Mouse (Mus musculus): ENCODE data around the gene 1110008L16Rik. TPM values are rescaled to one million over a fixed set of nuclear protein-coding genes. Genes with fewer than 3 reads are reported as not detected.

The 1110008L16Rik gene
- polyA plus RNA-seq, 1 experiment from 2014 or later, result 12.1 TPM

- DNase-seq (ENCODE audit: low spot score) (no peak), ATAC-seq (no peak)
- Histone ChIP-seq H3K9ac (ENCODE audit: low read length) (no peak overlapping the region), H3K36me3 (ENCODE audit: control insufficient read depth, insufficient read depth, low read length) (peaks cover 91% of the 10 kb centered on the region), H3K4me1 (ENCODE audit: control insufficient read depth, insufficient read depth, low read length) (no peaks in the 10 kb centered on the region), H3K9me3 (replicated peaks; ENCODE audit: control insufficient read depth, low read length) (no peaks in the 10 kb centered on the region), H3K27ac (ENCODE audit: low read depth, low read length) (no peak overlapping the region), H3K4me2 (ENCODE audit: low read length) (no peak overlapping the region), H3K27me3 (replicated peaks; ENCODE audit: control insufficient read depth, insufficient read depth, low read length) (no peaks in the 10 kb centered on the region), H3K4me3 (ENCODE audit: low read depth, low read length) (no peak overlapping the region)
- WGBS, result 90% methylated on average over 1 of the region's 1 CpGs
Observed at GRCm38 (mm10) chr12:55415762-55416161, 116.4 kb downstream of the 1110008L16Rik start.

- 95% methylated on average over 24 of the region's 24 CpGs for WGBS
- Histone ChIP-seq H3K4me3 (ENCODE audit: low read depth, low read length) (no peak overlapping the region), H3K27ac (ENCODE audit: low read depth, low read length) (no peak overlapping the region), H3K4me1 (ENCODE audit: control insufficient read depth, insufficient read depth, low read length) (no peaks in the 10 kb centered on the region), H3K27me3 (replicated peaks; ENCODE audit: control insufficient read depth, insufficient read depth, low read length) (no peaks in the 10 kb centered on the region), H3K9ac (ENCODE audit: low read length) (no peak overlapping the region), H3K4me2 (ENCODE audit: low read length) (no peak overlapping the region), H3K36me3 (ENCODE audit: control insufficient read depth, insufficient read depth, low read length) (peaks cover 53% of the 10 kb centered on the region), H3K9me3 (replicated peaks; ENCODE audit: control insufficient read depth, low read length) (no peaks in the 10 kb centered on the region)
- ATAC-seq, result no peak
- DNase-seq (ENCODE audit: low spot score), result no peak
Observed at GRCm38 (mm10) chr12:55420220-55420619, 120.8 kb downstream of the 1110008L16Rik start.

GRCm38 (mm10) chr12:55422057-55422456, 122.7 kb downstream of the 1110008L16Rik start:
- Histone ChIP-seq H3K27ac (ENCODE audit: low read depth, low read length) (no peak overlapping the region), H3K9me3 (replicated peaks; ENCODE audit: control insufficient read depth, low read length) (no peaks in the 10 kb centered on the region), H3K4me2 (ENCODE audit: low read length) (no peak overlapping the region), H3K36me3 (ENCODE audit: control insufficient read depth, insufficient read depth, low read length) (peaks cover 34% of the 10 kb centered on the region), H3K9ac (ENCODE audit: low read length) (no peak overlapping the region), H3K4me1 (ENCODE audit: control insufficient read depth, insufficient read depth, low read length) (no peaks in the 10 kb centered on the region), H3K27me3 (replicated peaks; ENCODE audit: control insufficient read depth, insufficient read depth, low read length) (no peaks in the 10 kb centered on the region), H3K4me3 (ENCODE audit: low read depth, low read length) (no peak overlapping the region)
- DNase-seq (ENCODE audit: low spot score), result no peak
- 41% methylated on average over 3 of the region's 3 CpGs for WGBS
- no peak for ATAC-seq

- H3K4me2 ChIP-seq (ENCODE audit: low read length), result no peak overlapping the region
- 91% methylated on average over 7 of the region's 7 CpGs for WGBS
- DNase-seq (ENCODE audit: low spot score), result no peak
- H3K36me3 ChIP-seq (ENCODE audit: control insufficient read depth, insufficient read depth, low read length), result no peaks in the 10 kb centered on the region
- H3K27ac ChIP-seq (ENCODE audit: low read depth, low read length), result no peak overlapping the region
- no peaks in the 10 kb centered on the region for H3K4me1 ChIP-seq (ENCODE audit: control insufficient read depth, insufficient read depth, low read length)
- no peaks in the 10 kb centered on the region for H3K9me3 ChIP-seq (replicated peaks; ENCODE audit: control insufficient read depth, low read length)
- no peak for ATAC-seq
- no peaks in the 10 kb centered on the region for H3K27me3 ChIP-seq (replicated peaks; ENCODE audit: control insufficient read depth, insufficient read depth, low read length)
- H3K9ac ChIP-seq (ENCODE audit: low read length), result no peak overlapping the region
- H3K4me3 ChIP-seq (ENCODE audit: low read depth, low read length), result no peak overlapping the region
Observed at GRCm38 (mm10) chr12:55426300-55426699, 126.9 kb downstream of the 1110008L16Rik start.

GRCm38 (mm10) chr12:55429201-55429600, 129.8 kb downstream of the 1110008L16Rik start:
- H3K27ac ChIP-seq (ENCODE audit: low read depth, low read length), result no peak overlapping the region
- no peaks in the 10 kb centered on the region for H3K36me3 ChIP-seq (ENCODE audit: control insufficient read depth, insufficient read depth, low read length)
- H3K9me3 ChIP-seq (replicated peaks; ENCODE audit: control insufficient read depth, low read length), result no peaks in the 10 kb centered on the region
- DNase-seq (ENCODE audit: low spot score) (no peak), ATAC-seq (no peak)
- H3K27me3 ChIP-seq (replicated peaks; ENCODE audit: control insufficient read depth, insufficient read depth, low read length), result no peaks in the 10 kb centered on the region
- no peak overlapping the region for H3K9ac ChIP-seq (ENCODE audit: low read length)
- WGBS, result 85% methylated on average over 8 of the region's 8 CpGs
- no peak overlapping the region for H3K4me2 ChIP-seq (ENCODE audit: low read length)
- H3K4me1 ChIP-seq (ENCODE audit: control insufficient read depth, insufficient read depth, low read length), result no peaks in the 10 kb centered on the region
- no peak overlapping the region for H3K4me3 ChIP-seq (ENCODE audit: low read depth, low read length)

- no peak for ATAC-seq
- WGBS, result 91% methylated on average over 4 of the region's 4 CpGs
Observed at GRCm38 (mm10) chr12:55429956-55430355, 130.6 kb downstream of the 1110008L16Rik start.

More at GRCm38 (mm10) chr12:55429956-55430355, 130.6 kb downstream of the 1110008L16Rik start:
- Histone ChIP-seq H3K4me1 (ENCODE audit: control insufficient read depth, insufficient read depth, low read length) (no peaks in the 10 kb centered on the region), H3K9ac (ENCODE audit: low read length) (no peak overlapping the region), H3K4me3 (ENCODE audit: low read depth, low read length) (no peak overlapping the region), H3K9me3 (replicated peaks; ENCODE audit: control insufficient read depth, low read length) (no peaks in the 10 kb centered on the region), H3K27me3 (replicated peaks; ENCODE audit: control insufficient read depth, insufficient read depth, low read length) (no peaks in the 10 kb centered on the region), H3K27ac (ENCODE audit: low read depth, low read length) (no peak overlapping the region), H3K4me2 (ENCODE audit: low read length) (no peak overlapping the region), H3K36me3 (ENCODE audit: control insufficient read depth, insufficient read depth, low read length) (no peaks in the 10 kb centered on the region)
- DNase-seq (ENCODE audit: low spot score), result no peak

Other genes with a start within 250 kb of the 1110008L16Rik start
- 32.8 and 36.0 TPM in 2 replicates for gene 2700097O09Rik, start 219.5 kb upstream of the 1110008L16Rik start, polyA plus RNA-seq (2014; fragmentation: Nextera tagmentation; extraction: Ambion mirVana)
- gene Srp54a, start 219.3 kb upstream of the 1110008L16Rik start, polyA plus RNA-seq (2014; fragmentation: Nextera tagmentation; extraction: Ambion mirVana), result 216 and 245 TPM in 2 replicates
- gene Fam177a, start 175.1 kb upstream of the 1110008L16Rik start, polyA plus RNA-seq (2014; fragmentation: Nextera tagmentation; extraction: Ambion mirVana), result 27.0 and 36.7 TPM in 2 replicates
- 61.2 and 76.4 TPM in 2 replicates for gene Srp54b, start 144.5 kb upstream of the 1110008L16Rik start, polyA plus RNA-seq (2014; fragmentation: Nextera tagmentation; extraction: Ambion mirVana)
- gene 1700047I17Rik2, start 100.0 kb upstream of the 1110008L16Rik start, polyA plus RNA-seq (2014; fragmentation: Nextera tagmentation; extraction: Ambion mirVana), result not detected in 2 replicates
- 80.1 and 89.6 TPM in 2 replicates for gene Srp54c, start 69.4 kb upstream of the 1110008L16Rik start, polyA plus RNA-seq (2014; fragmentation: Nextera tagmentation; extraction: Ambion mirVana)
- gene Ppp2r3c, start 3.4 kb downstream of the 1110008L16Rik start, polyA plus RNA-seq (2014; fragmentation: Nextera tagmentation; extraction: Ambion mirVana), result 24.0 and 26.5 TPM in 2 replicates
- gene Psma6, start 84.6 kb downstream of the 1110008L16Rik start, polyA plus RNA-seq (2014; fragmentation: Nextera tagmentation; extraction: Ambion mirVana), result 482 and 544 TPM in 2 replicates
- 40.0 and 49.7 TPM in 2 replicates for gene Nfkbia, start 193.1 kb downstream of the 1110008L16Rik start, polyA plus RNA-seq (2014; fragmentation: Nextera tagmentation; extraction: Ambion mirVana)